Mouse (Mus musculus) testis, adult 2 months (tissue): ENCODE measurements around the gene Pth1r.

Source experiments
- CTCF ChIP-seq: fragments of 200-500 bp; IDR thresholded peaks from 2 replicates; pipeline ENCODE4 v1.5.1; 2012; ENCODE audit warnings: low read depth, mild to moderate bottlenecking, inconsistent platforms, low read length, moderate library complexity; ENCODE audit not compliant: control insufficient read depth, insufficient read depth, insufficient replicate concordance
- POLR2A ChIP-seq: fragments of 200-500 bp; IDR thresholded peaks from 2 replicates; pipeline ENCODE4 v1.6.1; 2012; ENCODE audit warnings: low read depth, mild to moderate bottlenecking, inconsistent platforms, low read length, moderate library complexity; ENCODE audit not compliant: control insufficient read depth

- TF ChIP-seq POLR2A (no peak), CTCF (no peak)
Observed at GRCm38 (mm10) chr9:110781731-110782130, 34.8 kb upstream of the Pth1r start.
